Mouse (Mus musculus): ENCODE measurements around the gene Spata31d1a.
"Not testable (repeated sequence)": the region's sequence is repeated elsewhere in the genome, so short reads cannot be mapped to it uniquely, and the experiment has no call there.

Spata31d1a gene

GRCm38 (mm10) chr13:59703514-59703913 lies 6.6 kb downstream of the Spata31d1a start:
- peak in 1 of 2 experiments; percentile 50 for DNase-seq (ENCODE audit: low spot score in 2 of 2)

- not testable (repeated sequence) for DNase-seq (ENCODE audit: low spot score in 2 of 2)
Measured at GRCm38 (mm10) chr13:59700137-59700536, 10.0 kb downstream of the Spata31d1a start.

- peak in 1 of 2 experiments; percentile 28 for DNase-seq (ENCODE audit: low spot score in 2 of 2)
Measured at GRCm38 (mm10) chr13:59699131-59699530, 11.0 kb downstream of the Spata31d1a start.

- DNase-seq (ENCODE audit: low spot score in 2 of 2): no peak
Measured at GRCm38 (mm10) chr13:59695781-59696180, 14.3 kb downstream of the Spata31d1a start.

GRCm38 (mm10) chr13:59694008-59694407 lies 16.1 kb downstream of the Spata31d1a start, which contains the start of gene 4921517D22Rik:
TSS of gene 4921517D22Rik (minus strand) at chr13:59694108.
- no peak for DNase-seq (ENCODE audit: low spot score in 2 of 2)

- DNase-seq (ENCODE audit: low spot score in 2 of 2): no peak
Measured at GRCm38 (mm10) chr13:59691478-59691877, 18.7 kb downstream of the Spata31d1a start.

- no peak for DNase-seq (ENCODE audit: low spot score in 2 of 2)
Measured at GRCm38 (mm10) chr13:59690576-59690975, 19.6 kb downstream of the Spata31d1a start.

GRCm38 (mm10) chr13:59689843-59690242 lies 20.3 kb downstream of the Spata31d1a start:
- no peak for DNase-seq (ENCODE audit: low spot score in 2 of 2)

GRCm38 (mm10) chr13:59689313-59689712 lies 20.8 kb downstream of the Spata31d1a start:
- DNase-seq (ENCODE audit: low spot score in 2 of 2): no peak

- peak in 1 of 2 experiments; percentile 26 for DNase-seq (ENCODE audit: low spot score in 2 of 2)
Measured at GRCm38 (mm10) chr13:59688338-59688770, 21.8 kb downstream of the Spata31d1a start.

- no peak for DNase-seq (ENCODE audit: low spot score in 2 of 2)
Measured at GRCm38 (mm10) chr13:59685236-59685635, 24.9 kb downstream of the Spata31d1a start.

- no peak for DNase-seq (ENCODE audit: low spot score in 2 of 2)
Measured at GRCm38 (mm10) chr13:59682629-59683028, 27.5 kb downstream of the Spata31d1a start.

GRCm38 (mm10) chr13:59679908-59680307 lies 30.2 kb downstream of the Spata31d1a start:
- no peak for DNase-seq (ENCODE audit: low spot score in 2 of 2)

GRCm38 (mm10) chr13:59679306-59679705 lies 30.8 kb downstream of the Spata31d1a start:
- DNase-seq (ENCODE audit: low spot score in 2 of 2): no peak

- no peak for DNase-seq (ENCODE audit: low spot score in 2 of 2)
Measured at GRCm38 (mm10) chr13:59676316-59677229, 33.6 kb downstream of the Spata31d1a start.

- DNase-seq (ENCODE audit: low spot score in 2 of 2): peak in 1 of 2 experiments; percentile 38
Measured at GRCm38 (mm10) chr13:59675151-59676011, 34.7 kb downstream of the Spata31d1a start, which contains the start of gene Golm1. TSS of gene Golm1 (minus strand) at chr13:59675811.

- peak in 1 of 2 experiments; percentile 21 for DNase-seq (ENCODE audit: low spot score in 2 of 2)
Measured at GRCm38 (mm10) chr13:59674761-59675150, 35.4 kb downstream of the Spata31d1a start.

- no peak for DNase-seq (ENCODE audit: low spot score in 2 of 2)
Measured at GRCm38 (mm10) chr13:59674215-59674614, 35.9 kb downstream of the Spata31d1a start.

- DNase-seq (ENCODE audit: low spot score in 2 of 2): no peak
Measured at GRCm38 (mm10) chr13:59673597-59673996, 36.5 kb downstream of the Spata31d1a start.

- peak in 1 of 2 experiments; percentile 20 for DNase-seq (ENCODE audit: low spot score in 2 of 2)
Measured at GRCm38 (mm10) chr13:59672248-59672647, 37.9 kb downstream of the Spata31d1a start.

GRCm38 (mm10) chr13:59671521-59671920 lies 38.6 kb downstream of the Spata31d1a start:
- no peak for DNase-seq (ENCODE audit: low spot score in 2 of 2)

GRCm38 (mm10) chr13:59669946-59670345 lies 40.2 kb downstream of the Spata31d1a start:
- peak in 1 of 2 experiments; percentile 42 for DNase-seq (ENCODE audit: low spot score in 2 of 2)
